Mouse (Mus musculus) A20 (cell line): Measurements from ENCODE around the gene Gfy.

Source experiments
- DNase-seq: peaks from one replicate; pipeline ENCODE4 v3.0.0-alpha.2; 2011; ENCODE audit warnings: low read depth, low spot score

Gfy gene

DNA sequence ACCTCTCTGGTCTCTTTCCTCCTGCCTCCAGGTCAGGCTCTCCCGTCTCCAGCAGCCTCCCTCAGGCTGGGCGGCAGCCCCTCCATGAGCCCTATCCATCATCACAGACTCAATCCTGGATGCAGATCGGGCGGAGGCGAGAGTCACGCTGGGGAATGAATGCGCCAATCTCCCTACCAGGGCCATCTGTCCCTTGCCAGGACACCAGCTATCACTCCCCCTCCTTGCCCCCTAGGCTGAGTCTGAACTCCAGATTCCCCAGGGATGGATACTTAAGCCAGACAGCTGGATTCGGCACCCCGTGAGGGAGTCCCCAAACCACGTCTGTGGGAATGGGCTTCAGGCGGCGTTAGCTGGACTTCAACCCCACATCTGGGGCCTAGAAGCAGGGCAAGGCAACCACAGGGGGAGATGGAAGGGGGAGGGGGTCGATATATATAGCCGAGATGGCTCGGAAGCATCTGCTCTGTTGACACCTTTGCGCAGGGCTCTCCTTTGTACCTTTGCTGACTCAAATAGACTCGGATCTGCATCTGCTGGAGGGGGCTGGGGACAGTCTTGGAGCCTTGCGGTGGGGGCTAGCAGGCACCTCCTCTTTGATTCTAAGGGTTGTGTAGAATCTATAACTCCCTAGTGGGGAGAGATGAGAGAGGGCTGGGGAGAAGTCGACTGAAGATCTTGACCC, 11.5 kb downstream of the Gfy start:
- no peak for DNase-seq

DNA sequence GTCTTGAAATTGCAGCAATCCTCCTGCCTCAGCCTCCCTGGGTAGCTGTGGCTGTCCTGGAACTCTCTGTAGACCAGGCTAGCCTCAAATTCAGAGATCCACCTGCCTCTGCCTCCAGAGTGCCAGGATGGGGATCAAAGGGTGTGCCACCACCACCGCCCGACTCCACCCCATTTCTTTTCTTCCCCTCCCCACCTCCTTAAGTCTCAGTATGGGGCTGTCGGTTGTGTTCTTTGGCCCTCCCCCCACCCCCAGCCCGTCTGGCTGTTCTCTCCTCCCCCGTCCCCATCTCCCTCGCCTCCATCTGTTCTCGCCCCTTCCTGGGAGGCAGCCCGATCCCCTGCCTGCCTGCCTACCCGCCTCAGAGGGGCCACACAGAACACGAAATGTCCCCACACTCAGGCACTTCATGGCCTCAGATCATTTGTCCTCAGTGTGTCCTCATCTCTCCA, 12.4 kb downstream of the Gfy start:
- DNase-seq: no peak

DNA sequence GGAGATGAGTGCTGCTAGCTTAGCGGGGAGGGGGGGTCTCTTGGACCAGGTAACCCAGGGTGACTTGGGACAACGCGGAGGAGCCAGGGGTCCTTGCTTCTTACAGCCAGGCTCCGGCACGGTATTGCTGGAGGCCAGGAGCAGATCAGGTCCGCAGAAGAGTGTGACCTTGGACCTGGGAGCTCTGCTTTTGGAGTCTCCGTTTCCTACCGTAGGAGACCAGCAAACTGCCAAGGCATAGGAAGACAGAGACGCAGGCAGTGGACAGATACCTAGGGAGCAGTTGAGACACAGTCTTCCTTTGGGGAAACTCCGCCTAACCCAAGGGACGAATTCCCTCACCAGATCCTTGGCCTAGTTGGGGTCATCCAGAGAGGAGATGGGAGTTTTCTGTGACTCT, 13.7 kb downstream of the Gfy start:
- no peak for DNase-seq

DNA sequence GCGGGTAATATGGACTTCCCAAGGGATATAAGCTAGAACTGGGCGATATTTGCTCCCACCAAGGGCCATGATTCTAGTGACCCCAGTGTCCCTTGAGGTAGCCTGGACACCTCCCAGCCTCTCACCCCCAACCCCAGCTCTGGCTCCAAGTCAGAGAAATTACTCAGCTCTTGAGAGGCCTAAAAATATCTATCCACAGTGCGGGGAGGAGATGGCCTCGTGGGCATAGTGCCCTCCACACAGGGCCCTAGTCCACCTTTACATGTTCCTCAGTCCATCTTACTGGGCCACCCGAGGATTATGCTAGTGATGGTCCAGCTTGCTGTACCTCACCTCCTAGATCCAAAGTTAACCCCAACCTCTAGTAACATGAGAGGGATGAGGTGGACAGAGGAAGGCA, 14.5 kb downstream of the Gfy start:
- DNase-seq: no peak

DNA sequence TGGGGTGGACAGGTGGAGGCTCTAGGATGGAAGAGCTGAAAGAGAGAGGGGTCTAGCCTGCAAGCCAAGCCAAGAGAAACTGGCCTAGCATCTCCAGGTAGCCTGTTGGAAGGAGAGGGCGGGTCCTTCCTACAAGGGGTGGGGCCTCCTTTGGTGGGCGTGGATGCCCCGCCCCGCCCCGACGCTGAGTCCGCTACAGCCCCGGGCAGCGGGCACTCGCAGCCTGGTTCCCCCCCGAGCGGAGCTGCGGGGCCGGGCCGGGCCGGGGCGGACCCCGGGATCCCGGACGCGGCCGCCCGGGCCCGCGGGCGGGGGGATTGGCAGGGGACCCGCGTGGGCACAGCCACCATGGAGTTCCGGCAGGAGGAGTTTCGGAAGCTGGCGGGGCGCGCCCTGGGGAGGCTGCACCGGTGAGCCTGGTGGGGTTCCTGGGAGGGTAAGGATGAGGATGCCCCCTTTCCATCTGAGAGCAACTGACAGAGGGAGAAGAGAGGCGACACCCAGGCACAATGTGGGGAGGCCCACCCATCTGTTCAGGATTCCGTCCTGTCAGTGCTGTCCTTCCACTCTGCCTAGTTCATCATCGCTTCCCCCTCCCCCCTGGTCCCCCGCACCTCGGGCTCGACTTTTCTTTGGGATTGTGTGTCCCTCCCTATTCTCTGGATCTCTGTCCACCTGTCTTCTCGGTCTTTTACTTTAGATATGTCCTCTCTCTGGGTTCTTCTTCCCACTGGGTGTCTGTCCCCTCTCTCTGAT, 15.5 kb downstream of the Gfy start, which contains the start of gene Slc17a7:
TSS of gene Slc17a7 (plus strand) at position 215 of the 756 bp plus-strand sequence.
- DNase-seq: peak; percentile 48

DNA sequence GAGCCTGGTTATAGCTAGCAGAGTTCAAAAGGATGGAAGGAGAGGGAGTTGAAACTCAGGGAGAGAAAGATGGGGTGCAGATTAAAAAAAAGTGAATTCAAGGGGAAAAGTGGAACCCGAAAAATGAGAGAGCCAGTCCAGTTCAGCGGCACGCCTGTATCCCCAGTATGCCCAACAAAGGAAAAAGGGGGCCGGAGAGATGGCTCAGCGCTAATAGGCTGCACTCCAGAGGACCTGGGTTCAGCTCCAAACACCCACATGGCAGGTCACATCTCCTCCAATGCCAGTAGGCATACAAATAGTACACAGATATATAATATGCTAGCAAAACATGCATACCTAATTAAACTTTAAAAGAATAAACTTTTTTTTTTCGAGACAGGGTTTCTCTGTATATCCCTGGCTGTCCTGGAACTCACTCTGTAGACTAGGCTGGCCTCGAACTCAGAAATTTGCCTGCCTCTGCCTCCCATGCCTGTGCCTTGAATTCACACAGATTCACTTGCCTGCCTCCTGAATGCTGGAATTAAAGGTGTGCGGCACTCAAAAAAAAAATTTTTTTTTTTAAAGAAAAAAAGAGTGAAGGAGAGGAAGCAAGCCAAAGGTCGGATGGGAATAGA, 16.3 kb downstream of the Gfy start:
- no peak for DNase-seq

DNA sequence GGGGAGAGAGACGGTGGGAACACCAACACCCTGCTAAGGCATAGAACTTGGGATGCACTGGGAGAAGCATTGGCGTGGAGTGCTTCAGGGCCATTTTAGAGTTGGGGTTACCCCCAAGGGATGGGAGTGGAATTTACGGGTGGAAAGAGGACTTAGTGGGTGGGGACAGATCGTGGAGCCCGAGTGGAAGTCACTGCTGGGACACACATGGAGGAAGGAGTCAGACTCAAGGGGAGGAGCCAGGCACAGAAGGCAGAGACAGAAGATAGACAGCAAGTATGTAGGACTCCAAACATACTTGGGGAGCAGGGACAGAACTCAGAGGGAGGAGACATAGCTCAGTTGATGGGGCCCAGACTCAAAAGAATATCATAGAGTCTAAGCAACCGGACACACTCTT, 16.8 kb downstream of the Gfy start:
- DNase-seq: no peak

DNA sequence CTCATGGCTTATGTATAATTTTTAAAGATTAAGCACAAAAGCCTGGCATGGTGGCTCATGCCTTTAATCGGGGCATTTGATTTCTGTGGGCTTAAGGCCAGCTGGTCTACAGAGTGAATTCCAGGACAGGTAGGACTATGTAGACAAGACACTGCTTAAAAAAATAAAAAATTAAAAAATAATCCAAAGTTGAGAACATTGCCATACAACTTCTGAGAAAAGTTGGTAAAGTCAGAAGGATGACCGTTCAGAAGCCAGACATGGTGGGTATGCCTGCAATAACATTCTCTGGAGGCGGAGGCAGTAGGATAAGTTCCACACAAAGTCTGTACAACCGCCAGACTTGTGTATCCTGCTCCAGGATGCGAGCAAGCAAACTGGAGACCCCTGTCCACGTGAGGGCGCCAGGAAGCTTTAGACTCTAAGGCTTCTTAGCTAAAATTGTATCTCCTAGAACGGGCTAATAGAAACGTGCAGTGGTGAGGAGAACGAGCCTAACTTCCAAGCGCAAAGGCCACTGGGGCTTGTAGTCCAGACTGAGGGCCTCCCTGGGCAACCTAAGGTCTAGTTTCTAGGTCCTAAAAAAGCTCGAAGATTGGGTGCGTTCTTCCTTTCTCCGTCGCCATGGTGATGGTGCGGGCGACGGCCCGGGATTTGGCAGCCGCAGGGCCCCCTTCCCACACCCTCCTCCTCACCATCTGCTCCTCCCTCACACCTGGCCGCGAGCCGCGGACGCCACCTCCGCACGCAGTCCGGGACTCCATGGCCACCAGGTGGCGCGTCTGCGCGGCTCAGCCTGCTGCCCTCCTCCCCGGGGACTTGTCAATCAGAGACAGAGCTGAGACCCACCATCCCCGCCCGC, 17.5 kb downstream of the Gfy start:
- DNase-seq: peak; percentile 95

DNA sequence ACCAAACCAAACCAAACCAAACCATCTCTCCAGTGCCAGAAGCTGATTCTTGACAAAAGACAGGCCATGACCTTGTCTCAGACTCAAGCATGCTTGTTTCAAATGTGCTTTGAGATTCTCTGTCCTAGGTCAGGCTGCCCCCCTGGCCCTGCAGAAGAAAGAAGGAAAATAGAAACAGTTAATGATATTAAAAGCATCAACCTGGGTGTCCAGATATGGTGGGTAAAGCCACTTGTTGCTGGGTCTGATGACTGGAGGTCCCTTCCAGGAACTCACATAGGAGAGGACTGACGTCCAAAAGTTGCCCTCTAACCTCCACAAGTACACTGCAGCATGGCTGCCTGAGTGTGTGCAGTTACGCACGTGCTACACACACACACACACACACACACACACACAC, 18.5 kb downstream of the Gfy start:
- no peak for DNase-seq

DNA sequence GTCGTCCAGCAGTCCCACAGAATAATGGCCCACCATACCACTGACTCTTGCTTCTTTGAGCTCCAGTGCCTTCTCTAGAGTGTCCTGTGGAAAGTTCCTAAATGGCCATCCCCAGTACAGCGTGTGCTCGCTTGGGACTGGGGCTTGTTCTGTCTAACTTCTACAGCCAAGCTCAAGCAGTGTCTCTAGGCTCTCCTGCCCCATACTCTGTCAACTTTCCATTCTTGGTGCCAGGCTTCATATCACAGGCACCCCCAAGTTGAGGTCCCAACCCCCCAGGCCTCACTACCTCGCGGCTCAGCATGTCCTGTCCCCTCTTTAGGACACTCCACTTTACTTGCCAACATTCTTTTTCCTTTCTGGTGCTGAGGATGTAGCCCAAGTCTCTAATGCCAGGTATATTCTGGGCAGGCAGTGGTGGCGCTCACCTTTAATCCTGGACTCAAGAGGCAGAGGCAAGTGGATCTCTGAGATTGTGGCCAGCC, 19.0 kb downstream of the Gfy start:
- DNase-seq: no peak

DNA sequence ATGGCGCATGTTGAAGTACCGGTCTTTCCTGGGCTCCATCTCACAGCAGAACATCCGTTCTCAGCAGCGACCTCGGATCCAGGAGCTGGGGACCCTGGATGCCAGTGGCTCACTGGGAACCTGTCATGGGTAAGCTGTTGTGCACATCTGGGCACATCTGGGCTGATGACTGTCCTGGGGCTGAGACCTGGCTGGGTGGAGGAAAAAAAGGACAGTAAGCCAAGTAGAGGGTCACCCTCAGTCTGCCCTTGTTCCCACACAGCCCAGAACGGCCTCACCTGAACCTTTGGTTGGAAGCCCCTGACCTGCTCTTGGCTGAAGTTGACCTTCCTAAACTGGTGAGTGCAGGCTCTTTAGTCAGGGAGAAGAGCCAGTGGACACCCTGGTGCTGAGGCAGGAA, 20.4 kb downstream of the Gfy start:
- no peak for DNase-seq

DNA sequence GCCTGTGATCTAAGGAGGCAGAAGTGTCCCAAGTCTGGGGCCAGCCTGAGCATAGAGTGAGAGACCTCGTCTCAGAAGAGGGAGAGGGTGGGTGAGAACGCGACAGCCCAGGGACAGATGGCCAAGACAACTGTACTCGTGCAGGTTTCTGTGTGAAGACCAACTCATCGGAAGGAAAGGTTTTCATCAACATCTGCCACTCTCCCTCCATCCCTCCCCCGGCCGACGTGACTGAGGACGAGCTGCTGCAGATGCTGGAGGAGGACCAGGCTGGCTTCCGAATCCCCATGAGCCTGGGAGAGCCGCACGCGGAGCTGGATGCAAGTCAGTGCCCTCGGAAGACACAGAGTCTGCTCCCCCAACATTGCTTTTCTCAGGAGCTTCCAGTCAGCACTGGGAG, 21.9 kb downstream of the Gfy start:
- DNase-seq: no peak

DNA sequence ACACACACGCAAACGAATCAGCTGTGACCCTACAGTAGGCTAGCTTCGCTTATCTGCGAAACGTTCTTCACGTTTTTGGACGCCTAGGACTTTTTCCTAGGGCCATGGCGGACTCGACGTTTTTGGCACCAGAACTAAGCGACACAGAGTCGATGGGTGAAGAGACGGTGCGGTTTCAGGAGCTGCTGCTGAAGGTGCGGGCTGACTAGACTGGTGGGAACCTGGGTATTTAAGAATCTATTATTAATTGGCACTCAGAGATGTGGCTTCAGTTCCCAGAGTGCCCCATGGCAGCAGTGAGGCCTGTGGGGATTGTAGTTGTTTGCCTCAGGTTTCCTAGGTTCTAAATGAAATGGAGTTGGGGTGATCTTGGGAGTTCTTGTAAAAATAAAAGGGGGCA, 23.2 kb downstream of the Gfy start:
- no peak for DNase-seq

DNA sequence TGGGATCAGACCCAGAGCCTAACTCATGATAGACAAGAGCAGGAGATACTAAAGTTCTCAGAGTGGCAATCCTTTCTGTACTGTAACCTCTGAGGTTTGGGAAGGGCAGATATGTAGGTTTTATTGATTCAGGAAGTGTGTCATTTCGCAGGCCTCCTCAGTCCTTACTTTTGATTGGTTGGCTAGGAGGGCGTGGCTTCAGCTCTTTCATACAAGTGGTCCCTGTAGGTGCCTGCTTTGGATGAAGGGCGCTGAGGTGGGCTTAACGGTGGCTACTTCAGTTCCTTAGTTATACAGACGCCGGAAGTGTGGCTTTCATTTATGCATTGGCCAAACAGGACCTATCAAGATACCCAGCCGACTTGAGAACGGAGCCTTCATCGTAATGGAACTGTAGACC, 23.8 kb downstream of the Gfy start:
- DNase-seq: no peak

DNA sequence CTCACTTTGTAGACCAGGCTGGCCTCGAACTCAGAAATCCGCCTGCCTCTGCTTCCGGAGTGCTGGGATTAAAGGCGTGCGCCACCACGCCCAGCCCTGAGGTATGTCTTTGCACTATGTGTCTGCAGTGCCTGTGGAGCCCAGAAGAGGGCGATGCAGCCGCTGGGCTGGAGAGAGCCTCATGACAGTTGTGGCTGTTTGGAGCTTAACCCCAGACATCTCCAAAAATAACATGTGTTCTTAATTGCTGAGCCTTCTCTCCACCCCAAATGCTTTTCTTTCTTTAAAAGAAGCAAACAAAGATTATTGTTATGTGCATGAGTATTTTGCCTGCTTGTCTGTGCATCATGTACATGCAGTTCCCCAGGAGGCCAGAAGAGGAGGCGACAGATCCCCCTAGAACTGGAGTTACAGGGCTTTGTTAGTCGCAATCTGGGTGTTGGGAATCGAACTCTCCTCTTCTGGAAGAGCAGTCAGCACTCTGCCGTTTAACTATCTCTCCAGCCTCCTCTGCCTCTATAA, 24.3 kb downstream of the Gfy start:
- peak; percentile 94 for DNase-seq

DNA sequence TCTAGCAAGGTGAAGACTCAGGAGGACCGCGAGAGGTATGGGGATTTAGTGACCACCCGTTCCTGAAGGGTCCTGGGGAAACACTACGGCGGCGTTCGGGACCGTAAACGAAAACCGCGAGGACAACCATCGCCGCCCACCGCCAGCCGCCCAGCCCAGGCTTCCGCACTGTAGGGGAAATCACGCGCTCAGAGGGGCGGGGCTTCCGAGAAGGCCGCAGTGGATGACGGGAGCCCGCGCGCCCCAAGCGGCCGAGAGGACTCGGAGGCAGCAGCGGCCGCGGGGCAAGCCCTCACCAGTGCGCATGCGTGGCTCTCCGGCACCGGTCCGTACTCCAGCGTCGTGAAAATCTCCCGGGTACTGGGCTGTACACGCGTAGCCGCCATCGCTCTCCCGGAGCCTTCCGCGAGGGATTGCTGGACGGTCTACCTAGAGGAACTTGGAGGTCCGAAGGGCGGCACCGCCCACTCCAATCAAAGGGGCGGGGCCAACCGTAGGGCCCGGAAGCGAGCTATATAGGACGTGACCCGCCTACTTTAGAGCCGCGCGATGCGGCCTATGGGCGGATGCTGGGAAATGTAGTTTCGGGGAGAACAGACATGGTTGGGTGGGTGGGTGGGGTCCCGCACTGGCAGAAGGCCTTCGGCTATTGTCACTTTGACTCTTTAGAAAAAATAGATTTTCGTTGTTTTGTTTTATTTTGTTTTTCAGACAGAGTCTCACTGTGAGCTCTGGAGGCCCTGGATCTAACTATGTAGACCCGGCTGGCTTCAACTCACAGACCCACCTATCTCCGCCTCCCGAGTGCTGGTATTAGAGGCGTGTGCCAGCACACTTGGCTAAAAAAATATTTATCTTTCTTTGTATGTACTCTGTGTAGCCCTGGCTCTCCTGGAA, 25.0 kb downstream of the Gfy start, which contains the start of the genes Pih1d1 and Aldh16a1:
TSS of gene Pih1d1 (plus strand) at position 208 of the 897 bp plus-strand sequence.
TSS of gene Aldh16a1 (minus strand) at position 489 of the 897 bp plus-strand sequence.
- peak; percentile 98 for DNase-seq

DNA sequence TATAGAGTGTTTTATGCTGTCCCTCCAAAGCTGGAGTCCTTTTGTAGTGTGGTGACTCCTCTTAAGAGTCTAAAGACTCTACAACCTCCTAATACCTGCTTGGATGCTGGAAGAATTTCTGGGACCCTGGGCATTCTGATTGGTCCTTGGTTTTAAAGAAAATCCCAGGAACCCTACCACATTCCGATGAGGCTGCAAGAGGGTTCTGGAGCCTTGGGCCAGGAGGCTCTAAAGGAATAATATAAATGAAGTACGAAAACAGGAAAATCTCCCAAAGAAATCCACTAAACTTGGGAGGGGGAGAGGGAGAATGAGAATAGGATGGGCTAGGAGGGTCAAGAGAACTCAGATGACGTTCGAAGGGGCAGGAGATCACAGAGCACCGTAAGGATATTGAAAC, 25.8 kb downstream of the Gfy start:
- no peak for DNase-seq

DNA sequence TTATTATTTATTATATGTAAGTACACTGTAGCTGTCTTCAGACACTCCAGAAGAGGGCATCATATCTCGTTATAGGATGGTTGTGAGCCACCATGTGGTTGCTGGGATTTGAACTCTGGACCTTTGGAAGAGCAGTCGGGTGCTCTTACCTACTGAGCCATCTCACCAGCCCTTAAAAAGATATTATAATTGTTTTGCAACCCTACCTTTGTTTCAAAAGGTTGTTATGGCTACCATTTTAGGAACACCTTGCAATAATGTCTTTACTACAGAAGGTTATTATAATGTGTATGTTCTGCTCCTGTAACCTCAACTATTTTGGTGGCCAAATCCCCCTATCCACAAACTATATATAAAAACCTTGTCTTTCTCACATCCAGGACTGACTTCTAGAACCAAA, 26.3 kb downstream of the Gfy start:
- peak; percentile 43 for DNase-seq

DNA sequence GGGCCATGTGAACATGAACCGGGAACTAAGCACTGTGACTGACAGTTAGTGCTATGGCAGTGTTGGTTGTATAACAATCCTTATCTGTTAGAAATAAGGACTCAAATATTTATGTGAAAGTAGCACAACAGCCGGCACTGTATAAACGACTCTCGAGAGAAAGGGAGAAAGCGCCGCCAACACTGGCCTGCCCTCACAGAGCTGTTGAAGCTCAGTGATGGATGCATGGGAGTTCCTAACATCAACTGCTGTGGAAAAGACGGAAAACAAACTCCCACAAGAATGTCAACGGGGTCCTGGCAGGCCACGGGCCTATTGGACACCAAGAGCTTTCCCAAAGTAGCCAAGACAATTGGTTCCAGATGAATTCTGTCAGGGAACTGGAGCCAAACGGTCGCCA, 28.1 kb downstream of the Gfy start:
- no peak for DNase-seq

DNA sequence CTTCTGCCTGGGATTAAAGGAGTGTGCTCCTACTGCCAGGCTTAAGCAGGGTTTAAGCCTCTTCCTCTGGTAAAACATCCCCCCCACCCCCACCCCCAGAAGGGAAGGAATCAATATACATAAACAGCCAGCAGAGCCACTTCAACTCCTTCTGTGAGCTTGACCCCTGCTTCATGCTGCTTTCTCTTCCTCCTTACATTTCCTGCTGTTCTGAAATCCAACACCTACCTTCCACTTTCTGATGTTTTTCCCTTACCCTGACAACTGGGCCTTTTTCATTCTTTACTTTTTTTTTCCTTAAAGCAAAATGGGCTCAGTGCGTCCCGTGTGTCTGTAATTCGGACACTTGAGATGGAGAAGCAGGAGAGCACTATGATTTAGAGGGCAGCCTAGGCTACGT, 29.0 kb downstream of the Gfy start:
- DNase-seq: peak; percentile 62
